Mouse (Mus musculus) left cerebral cortex, postnatal 10 days (tissue): Measurements from ENCODE around the gene Clk4. TPM values are rescaled to one million over a fixed set of nuclear protein-coding genes. Genes with fewer than 3 reads are reported as not detected.
A peak's percentile ranks its signal among the peaks of the same experiment; 100 is the strongest.

ENCODE experiments used
- DNase-seq, 2 experiments: peaks; one replicate each; pipeline ENCODE4 v3.0.0; 2021 to 2022; ENCODE audit warnings: low spot score in 2 of 2, mixed read lengths in 1 of 2; ENCODE audit errors: extremely low spot score in 1 of 2
- intact Hi-C: fragments of 180-260 bp; cut with DNase I; formaldehyde crosslinking; loops from one replicate; pipeline ENCODE4 v1.15.1; 2025
- total RNA-seq, 2 experiments: library from RNA; stranded (reverse); gene quantifications; 2 replicates each; pipeline ENCODE4 v1.2.3; 2021

The Clk4 gene
- 10 to 100 TPM; 90.7 to 99.4 TPM for total RNA-seq

DNA sequence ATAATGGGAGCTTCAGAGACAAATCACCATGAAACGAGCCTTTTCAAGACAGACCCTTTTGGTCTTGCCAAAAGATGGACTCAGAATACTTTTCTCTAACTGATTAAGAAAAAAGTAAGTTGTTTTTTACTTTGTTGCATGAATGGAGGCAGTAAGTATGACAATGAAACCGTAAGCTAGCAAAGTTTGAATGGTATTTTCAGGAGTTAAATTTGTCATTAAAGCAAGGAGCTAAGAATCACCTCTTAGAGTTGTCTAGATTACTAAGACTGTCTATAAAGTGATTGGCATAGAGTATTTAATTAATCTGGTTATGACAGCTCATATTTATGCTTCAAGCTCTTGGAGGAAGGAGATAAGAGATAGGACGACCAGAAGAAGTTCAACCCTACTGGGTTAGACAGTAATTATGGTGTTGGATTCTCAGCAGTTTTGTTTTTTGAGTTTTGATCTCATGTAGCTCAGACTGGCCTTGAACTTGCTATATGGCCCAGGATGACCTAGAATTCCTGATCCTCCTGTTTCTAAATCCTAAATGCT lies at the start of gene Clk4:
TSS of gene Clk4 (plus strand) at position 51 of the 540 bp plus-strand sequence.
- intact Hi-C loops, result loop anchor here (10.0 kb wide), 1 partner anchor 197 kb away; no protein-coding TSS in a partner anchor

DNA sequence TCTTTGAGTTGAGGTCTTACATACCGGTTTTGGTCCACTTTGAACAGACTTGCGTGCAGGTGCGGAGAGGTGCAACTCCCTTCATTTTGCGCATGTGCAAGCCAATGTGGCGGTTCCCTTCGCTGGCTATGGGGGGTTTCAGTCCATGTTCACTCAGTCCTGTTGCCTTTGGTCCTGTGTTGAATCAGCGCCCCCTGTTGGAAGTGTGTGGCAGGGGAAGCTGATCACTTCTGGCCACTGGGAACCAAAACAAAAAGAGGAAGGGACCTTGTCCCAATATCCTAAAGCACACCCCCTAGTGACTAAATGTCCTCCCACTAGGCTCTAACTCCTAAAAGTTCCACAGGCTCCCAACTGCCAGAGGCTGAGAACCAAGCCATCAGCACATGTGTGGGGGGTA lies 47.5 kb upstream of the Clk4 start:
- intact Hi-C loops, result loop anchor here (10.0 kb wide), 1 partner anchor 1091 kb away; no protein-coding TSS in a partner anchor
- DNase-seq, result no peak

More for the DNA sequence above, at the start of gene Clk4:
- DNase-seq, result no peak

DNA sequence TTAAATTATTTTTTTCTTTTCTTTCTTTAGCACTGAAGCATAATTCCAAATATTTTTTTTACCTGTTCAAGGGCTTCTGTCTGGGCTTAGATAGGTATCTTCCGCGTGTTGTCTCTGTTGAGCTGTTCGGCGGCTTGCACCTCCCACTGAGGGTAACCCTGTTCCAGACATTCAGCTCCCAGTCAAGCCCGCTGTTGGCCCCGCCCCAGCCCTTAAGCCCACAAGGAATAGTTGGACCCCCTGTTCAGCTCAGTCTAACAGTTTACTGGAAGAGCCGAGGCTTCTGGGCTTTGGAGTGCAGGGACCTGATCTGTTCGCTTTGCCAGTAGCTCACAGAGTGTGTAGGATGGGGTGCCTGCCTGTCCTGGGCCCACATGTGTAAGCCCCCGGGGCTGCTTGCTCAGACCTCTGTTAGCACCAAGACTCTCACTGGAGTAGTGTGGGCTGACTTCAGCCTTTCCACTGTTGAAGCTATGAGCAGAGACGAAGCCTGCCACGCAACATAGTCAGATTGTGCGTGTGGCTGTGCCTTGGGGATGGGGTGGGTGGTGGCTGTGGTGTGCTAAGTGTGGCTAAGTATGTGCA lies 42.0 kb upstream of the Clk4 start:
- intact Hi-C loops, result loop anchor here (10.0 kb wide), 1 partner anchor 1085 kb away; no protein-coding TSS in a partner anchor

DNA sequence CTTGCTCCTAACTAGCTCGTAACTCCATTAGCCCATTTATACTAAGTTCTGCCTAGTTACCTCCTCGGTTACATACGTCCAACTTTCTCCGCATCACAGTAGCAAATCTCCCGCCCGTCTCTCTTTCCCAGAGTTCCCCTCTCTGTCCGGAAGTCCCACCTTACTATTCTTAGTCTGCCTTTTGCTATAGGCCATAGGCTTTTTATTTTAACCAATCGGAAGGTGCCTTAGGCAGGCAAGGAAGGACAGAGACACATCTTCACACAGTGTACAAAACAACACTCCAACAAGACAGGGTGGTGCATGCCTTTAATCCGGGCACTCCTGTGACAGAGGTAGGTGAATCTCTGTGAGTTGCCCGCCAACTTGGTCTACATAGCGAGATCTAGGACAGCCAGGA lies 41.2 kb upstream of the Clk4 start, which contains the start of gene Gm12569:
TSS of gene Gm12569 (plus strand) at position 166 of the 400 bp plus-strand sequence.
- intact Hi-C loops, result no loop called here
- no peak for DNase-seq

More for the DNA sequence above, 42.0 kb upstream of the Clk4 start:
- no peak for DNase-seq

DNA sequence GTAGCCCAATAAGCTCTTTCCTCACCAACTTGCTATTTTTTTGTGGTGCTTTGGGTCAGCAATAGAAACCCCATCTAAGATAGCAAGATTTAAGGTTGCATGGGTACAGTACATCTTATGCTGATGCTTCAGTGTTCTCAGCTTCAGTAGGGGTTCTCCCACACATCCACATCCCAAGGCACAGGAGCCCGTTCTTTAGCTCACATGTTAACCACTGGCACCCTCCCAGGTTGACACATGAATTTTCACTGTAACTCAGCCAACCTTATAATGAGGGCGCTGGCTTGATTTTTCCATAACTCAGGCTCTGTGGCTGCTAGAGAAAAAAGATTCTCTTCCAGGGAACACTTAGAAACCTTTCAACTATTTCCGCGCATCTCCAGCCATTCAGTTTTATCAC lies 34.4 kb upstream of the Clk4 start:
- peak; percentile 23 to 40 for DNase-seq
- intact Hi-C loops, result no loop called here

DNA sequence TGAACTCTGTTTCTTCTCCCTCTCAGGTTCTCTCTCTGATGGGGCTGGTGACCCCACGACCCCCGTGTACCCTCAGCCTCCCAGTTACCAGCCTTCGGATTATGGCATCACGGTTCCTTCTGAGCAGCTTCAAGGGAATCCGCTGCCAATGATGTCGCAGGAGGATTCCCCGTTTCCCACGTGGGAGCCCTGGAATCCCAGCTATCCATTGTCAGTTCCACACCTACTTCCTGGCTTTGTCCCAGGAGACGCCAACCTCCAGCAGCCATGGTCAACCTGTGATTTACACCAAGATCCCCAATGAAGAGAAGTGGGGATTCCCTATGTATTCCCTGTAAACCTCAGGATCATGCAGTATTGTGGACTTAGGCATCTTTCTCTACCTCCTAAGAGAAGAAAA lies 26.9 kb upstream of the Clk4 start:
- DNase-seq, result no peak
- intact Hi-C loops, result no loop called here

DNA sequence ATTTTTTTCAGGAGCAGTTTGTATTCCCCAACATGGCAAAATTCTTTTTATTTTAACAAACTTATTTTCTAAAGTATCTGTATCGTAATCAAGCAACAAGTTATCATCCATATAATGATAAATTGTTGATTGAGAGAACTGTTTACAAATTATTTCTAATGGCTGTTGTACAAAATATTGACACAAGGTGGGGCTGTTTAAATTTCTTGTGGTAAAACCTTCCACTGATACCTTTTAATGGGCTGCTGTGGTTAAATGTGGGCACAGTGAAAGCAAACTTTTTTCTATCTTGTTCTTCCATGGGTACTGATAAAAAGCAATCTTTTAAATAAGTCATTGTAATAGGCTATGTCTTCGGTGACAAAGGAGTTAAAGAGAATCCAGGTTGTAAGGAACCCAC lies 18.6 kb upstream of the Clk4 start:
- DNase-seq, result no peak
- intact Hi-C loops, result no loop called here

DNA sequence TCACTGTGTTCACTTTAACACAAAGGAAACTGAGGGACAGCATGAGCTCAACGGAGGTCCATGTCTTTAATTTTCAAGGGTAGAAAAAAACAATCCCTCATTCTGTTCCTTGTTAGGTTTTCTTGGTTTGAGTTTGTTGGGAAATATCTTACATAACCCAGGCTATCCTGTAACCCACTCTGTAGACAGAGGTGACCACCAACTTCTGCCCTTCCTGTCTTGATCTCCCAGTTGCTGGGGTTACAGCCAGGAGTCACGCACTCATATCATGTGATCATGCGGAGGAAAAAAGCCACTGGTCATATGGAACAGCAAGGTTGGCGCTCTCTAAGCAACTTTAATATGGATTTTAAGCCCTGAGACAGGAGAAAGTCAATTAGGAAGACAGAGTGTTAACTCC lies 4.5 kb upstream of the Clk4 start:
- intact Hi-C loops, result no loop called here
- DNase-seq, result no peak

DNA sequence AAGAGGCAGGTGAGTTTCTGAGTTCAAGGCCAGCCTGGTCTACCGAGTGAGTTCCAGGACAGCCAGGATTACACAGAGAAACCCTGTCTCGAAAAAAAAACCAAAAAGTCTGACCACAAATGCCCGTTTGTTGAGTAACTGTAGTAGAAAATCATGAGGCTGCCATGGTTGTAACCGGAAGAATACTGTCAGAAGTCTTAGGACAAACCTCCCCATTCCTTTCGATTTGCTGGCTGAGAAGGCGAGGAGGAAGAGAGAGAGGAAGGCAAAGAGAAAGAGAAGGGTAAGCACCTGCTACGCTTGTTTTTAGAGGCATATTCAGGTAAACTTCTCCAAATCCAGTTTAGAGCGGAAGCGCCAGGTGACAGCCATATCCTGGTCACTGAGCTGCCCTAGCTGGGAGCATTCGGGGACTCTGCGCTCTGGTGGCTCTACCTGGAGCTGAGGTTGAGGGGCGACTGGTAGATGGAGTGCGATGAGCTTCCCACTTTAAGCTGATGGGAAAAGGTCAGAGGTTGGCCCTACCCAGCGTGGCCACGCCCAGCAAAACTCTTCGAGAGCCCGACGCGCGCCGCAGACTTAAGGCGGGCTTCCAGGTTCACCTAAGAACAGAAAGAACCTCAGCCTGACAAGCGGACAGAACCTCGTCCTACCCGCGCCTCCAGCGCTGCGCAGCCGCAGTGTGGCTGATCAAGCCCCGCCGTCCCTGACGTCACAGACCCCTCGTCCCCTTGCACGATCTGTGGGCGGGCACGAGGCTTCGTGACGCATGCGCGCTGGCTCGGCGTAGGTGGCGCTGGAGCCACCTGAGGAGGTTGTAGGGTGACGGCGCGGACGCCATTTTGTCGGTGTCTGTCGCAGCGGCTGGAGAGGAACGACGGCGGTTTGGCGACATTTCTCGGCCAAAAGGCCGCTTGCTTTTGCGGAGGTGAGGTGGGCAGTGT lies 1.1 kb downstream of the Clk4 start, which contains the start of gene BC049762:
TSS of gene BC049762 (minus strand) at position 705 of the 944 bp plus-strand sequence.
- peak; percentile 98 to 99 for DNase-seq
- intact Hi-C loops, result loop anchor here (10.0 kb wide), 1 partner anchor 198 kb away; no protein-coding TSS in a partner anchor

DNA sequence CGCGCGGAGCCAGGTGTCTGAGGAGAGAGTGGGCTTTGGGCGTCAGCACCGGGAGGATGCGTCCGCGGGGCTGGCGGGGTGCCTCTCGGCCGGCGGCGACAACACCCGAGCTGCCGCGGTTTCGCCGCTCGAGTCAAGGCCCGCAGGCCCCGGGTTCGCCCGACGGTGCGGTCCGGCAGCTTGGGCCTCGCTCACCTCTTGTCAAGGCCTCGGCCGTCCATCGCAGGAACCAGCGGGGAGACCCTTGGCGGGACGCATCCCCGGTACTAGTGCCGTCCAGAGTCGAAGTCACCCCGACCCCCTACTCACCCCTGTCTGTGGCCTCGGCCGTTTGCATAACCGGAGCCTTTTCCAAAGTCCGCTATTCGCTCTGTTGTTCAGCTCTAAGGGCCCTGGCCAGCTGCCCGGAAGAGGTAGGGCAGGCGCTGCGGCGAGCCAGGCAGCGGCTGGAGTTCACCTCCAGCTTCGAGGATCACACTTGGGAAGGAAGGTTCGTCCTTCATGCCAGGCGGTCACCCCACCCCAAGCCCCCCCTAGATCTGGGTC lies 1.8 kb downstream of the Clk4 start:
- DNase-seq, result peak; percentile 41 to 73
- intact Hi-C loops, result loop anchor here (10.0 kb wide), 1 partner anchor 199 kb away; no protein-coding TSS in a partner anchor

DNA sequence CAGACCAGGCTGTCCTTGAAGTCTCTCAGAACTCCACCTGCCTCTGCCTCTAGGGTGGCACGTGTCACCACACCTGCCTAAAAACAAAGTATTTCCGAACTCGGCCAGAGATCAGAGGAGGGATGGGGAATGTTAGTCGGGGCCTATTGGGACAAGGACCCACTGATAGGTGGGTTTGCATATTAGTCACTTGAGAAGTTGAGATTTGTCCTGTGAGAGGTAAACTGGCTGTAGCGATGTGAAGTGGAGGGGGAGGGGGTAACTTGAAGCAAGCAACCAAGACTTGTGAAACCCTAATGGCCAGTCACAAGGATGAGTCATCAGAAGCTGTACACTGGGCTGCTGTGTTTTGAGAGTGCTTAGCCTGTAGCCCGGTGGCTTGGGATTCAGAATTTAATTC lies 2.8 kb downstream of the Clk4 start:
- intact Hi-C loops, result loop anchor here (10.0 kb wide), 1 partner anchor 200 kb away; no protein-coding TSS in a partner anchor

DNA sequence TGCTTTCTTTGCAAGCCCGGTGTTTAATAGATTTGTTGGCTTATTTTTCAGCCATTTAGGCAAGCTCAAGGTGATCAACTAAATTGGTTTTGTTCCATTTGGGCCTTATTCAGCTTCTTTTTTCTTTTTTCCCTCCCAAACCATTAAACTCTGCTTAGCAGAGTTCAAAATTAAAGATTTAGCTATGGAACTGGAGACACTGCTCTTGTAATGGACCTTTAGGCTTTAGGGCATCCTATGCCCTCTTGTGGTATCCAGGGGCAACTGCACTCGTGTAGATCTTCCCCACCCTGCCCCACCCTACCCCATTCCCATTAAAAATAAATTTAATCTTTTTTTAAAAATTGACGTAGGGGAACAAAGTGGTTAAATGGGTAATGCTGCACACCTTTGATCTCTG lies 3.8 kb downstream of the Clk4 start:
- intact Hi-C loops, result loop anchor here (5.0 to 10.0 kb wide), 2 partner anchors 201 to 323 kb away; partner anchors contain the start of gene 4933414I15Rik
- no peak for DNase-seq

More for the DNA sequence above, 2.8 kb downstream of the Clk4 start:
- no peak for DNase-seq

DNA sequence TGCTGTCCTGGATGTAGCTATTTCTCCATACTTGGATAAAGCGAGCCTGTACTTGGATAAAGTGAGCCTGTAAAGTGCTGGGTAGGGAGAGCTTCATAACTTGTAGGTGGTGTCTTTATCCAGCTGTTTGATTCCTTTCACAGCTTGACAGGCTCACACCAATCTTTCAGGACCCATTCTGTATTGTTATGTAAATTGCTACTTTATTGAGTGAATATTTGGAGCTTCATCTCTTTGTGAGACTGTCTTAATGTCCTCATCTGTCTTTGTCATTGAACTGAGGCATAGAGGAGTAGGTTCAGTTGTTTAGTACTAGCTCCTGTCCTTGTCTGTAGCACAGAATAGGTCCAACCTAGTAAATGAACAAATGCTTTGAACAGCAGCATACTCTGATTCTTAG lies 12.9 kb downstream of the Clk4 start:
- intact Hi-C loops, result no loop called here
- DNase-seq, result no peak

DNA sequence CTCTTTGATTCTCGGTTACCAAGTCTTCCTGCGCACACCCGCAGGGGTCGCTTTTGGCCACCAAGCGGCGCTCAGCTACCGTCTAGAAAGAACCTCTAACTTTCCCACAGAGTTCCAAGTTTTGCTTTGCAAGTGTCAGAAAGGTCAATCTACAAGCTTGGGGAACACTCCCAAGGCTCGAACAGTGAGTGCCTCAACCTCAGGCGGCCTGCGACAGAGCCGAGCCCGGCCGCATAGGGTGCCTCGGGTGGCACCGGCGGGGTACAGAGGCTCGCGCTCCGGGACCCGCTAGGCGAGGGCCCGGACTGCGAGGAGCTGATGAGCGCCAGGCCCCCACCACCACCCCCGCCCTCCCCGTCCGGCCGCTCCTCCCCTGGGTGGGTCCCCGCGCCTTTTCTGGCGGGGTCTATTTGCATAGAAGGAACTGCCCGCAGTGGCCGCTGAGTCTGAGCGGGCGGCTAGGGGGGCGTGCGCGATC lies 28.1 kb downstream of the Clk4 start, which contains the start of gene Col23a1:
TSS of gene Col23a1 (plus strand) at position 357 of the 478 bp plus-strand sequence.
- peak; percentile 61 to 78 for DNase-seq
- intact Hi-C loops, result loop anchor here (1.0 to 10.0 kb wide), 5 partner anchors 158 to 395 kb away; partner anchors contain the start of genes 0610009B22Rik and Phykpl

DNA sequence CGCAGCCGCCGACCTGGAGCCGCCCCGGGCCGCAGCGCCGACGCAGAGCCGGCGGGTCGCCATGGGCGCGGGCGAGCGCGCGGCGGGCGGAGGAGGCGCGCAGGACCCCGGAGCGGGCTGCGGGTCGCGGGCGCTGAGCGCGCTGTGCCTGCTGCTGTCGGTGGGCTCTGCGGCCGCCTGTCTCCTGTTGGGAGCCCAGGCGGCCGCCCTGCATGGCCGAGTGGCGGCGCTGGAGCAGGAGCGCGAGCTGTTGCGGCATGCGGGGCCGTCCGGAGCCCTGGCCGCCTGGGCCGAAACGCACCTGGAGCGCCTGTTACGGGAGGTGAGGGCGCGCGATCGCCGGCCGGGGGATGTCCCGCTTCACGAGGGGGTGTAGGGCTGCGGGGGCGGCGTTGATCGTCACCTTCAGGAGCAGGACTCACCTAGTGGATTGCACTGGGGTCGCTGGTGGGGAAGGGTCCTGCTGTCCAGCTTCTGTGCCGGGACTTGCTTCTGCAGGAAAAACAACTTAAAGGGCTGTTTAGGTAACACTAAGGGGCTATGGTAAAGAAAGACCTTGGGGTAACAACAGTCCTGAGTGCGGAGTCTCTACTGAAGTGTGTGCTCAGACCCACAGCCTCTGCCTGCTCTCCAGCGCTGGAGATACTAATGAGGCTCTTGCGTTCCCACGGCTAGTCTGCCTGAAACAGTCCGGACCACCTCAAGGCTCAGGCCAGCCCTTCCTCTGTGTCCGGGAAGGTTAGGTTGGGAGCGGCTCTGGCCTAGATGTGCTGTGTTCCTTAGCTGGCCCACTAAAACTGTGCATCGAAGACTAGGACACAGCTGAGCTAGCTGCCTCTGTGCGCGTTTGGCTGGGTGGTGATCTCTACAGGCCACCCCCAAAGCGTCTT lies 28.8 kb downstream of the Clk4 start:
- DNase-seq, result peak; percentile 20 to 75
- intact Hi-C loops, result loop anchor here (5.0 kb wide), 1 partner anchor 157 kb away; no protein-coding TSS in a partner anchor

DNA sequence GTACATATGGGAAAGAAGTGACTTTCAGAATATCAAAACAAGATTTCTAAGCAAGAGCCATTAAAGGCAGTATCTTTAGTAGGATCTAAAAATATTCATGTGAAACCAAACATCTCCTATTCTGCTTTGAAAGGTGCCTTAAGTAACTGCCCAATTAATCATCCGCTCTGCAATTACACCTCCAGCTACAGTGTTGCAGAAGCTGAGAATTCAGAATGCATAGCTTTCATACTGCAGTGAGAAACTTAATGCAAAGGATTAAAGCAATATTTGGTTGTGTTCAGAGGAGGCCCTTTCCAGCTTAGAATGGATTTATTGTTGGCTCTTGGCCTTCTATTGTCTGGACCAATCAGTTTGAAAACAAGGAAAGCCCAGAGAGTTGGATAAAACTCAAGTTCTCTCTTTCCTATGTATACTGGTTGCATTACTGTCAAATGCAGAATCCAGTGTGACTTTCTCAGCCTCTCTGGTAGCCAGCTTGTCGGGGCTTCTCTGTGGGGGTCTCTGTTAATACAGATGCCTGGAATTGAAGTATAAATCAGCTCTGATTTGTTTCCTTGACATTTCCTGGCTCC lies 32.5 kb downstream of the Clk4 start:
- DNase-seq, result no peak
- intact Hi-C loops, result loop anchor here (5.0 kb wide), 1 partner anchor 153 kb away; no protein-coding TSS in a partner anchor

DNA sequence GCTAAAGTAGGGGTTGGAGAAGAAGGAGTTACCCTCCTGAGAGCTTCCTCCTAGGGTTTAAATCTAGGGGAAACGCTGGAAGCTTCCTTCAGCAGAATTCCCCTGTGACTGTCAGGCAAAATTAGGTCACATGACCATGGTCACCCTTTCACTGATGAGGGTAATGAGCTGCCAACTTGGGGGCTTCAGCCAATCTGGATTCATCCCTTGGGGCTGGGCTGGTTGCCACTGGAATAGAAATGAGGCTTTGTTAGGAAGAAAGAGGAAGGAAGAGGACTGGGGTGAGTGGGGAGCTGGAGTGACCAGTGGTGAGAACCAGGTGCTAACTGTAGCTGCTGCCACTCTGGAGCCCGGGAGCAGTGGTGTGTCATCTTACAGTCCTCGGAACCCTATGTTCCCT lies 34.2 kb downstream of the Clk4 start:
- intact Hi-C loops, result no loop called here
- no peak for DNase-seq
